Mouse (Mus musculus): ENCODE measurements around the gene Rnf128. TPM values are rescaled to one million over a fixed set of nuclear protein-coding genes. Genes with fewer than 3 reads are reported as not detected.
"Not testable (repeated sequence)": the region's sequence is repeated elsewhere in the genome, so short reads cannot be mapped to it uniquely, and the experiment has no call there.

The Rnf128 gene
- polyA plus RNA-seq, 1 experiment from 2014 or later, result 6.4 TPM

GRCm38 (mm10) chrX:139586676-139587075, 23.6 kb downstream of the Rnf128 start:
- not testable (repeated sequence) for H3K4me3 ChIP-seq (ENCODE audit: low read depth, low read length); H3K36me3 ChIP-seq (replicated peaks; ENCODE audit: control insufficient read depth, insufficient read depth, low read depth, low read length); H3K9me3 ChIP-seq (replicated peaks; ENCODE audit: control insufficient read depth, low read length); H3K27me3 ChIP-seq (ENCODE audit: control insufficient read depth, insufficient read depth, low read length); H3K4me2 ChIP-seq (ENCODE audit: low read depth, low read length); H3K9ac ChIP-seq (replicated peaks; ENCODE audit: low read length); DNase-seq (ENCODE audit: low spot score); ATAC-seq (replicated peaks; ENCODE audit: insufficient number of reproducible peaks, low FRiP score, low TSS enrichment, low read depth); H3K4me1 ChIP-seq (ENCODE audit: control insufficient read depth, insufficient read depth, low read length); H3K27ac ChIP-seq (replicated peaks; ENCODE audit: low read depth, low read length)
- 72% methylated on average over 2 of the region's 2 CpGs for WGBS

DNA sequence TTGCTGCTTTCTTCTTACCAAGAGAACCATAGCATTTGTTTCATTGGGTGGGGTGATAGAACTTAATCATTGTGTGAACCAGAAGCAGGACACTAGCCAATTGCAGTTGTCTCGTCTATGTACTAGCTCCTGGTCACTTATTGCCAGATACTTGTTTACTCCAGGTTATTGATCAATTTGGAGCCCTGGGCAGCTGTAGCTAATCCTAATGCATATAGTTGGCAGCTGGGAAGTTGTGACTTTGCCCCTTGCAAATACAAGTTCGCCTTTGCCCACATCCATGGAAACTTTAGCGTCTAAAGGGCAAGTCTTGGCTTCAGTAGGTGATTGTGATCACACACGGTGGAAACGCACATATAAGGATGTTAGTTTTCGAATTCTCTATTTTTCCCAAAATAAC, 33.3 kb downstream of the Rnf128 start:
- Histone ChIP-seq H3K27ac (replicated peaks; ENCODE audit: low read depth, low read length) (no peak overlapping the region), H3K36me3 (replicated peaks; ENCODE audit: control insufficient read depth, insufficient read depth, low read depth, low read length) (no peaks in the 10 kb centered on the region), H3K4me2 (ENCODE audit: low read depth, low read length) (no peak overlapping the region), H3K9ac (replicated peaks; ENCODE audit: low read length) (no peak overlapping the region), H3K4me3 (ENCODE audit: low read depth, low read length) (no peak overlapping the region), H3K27me3 (ENCODE audit: control insufficient read depth, insufficient read depth, low read length) (no peaks in the 10 kb centered on the region), H3K9me3 (replicated peaks; ENCODE audit: control insufficient read depth, low read length) (no peaks in the 10 kb centered on the region), H3K4me1 (ENCODE audit: control insufficient read depth, insufficient read depth, low read length) (no peaks in the 10 kb centered on the region)
- DNase-seq (ENCODE audit: low spot score), result no peak
- no peak for ATAC-seq (replicated peaks; ENCODE audit: insufficient number of reproducible peaks, low FRiP score, low TSS enrichment, low read depth)
- 87% methylated on average over 6 of the region's 6 CpGs for WGBS

DNA sequence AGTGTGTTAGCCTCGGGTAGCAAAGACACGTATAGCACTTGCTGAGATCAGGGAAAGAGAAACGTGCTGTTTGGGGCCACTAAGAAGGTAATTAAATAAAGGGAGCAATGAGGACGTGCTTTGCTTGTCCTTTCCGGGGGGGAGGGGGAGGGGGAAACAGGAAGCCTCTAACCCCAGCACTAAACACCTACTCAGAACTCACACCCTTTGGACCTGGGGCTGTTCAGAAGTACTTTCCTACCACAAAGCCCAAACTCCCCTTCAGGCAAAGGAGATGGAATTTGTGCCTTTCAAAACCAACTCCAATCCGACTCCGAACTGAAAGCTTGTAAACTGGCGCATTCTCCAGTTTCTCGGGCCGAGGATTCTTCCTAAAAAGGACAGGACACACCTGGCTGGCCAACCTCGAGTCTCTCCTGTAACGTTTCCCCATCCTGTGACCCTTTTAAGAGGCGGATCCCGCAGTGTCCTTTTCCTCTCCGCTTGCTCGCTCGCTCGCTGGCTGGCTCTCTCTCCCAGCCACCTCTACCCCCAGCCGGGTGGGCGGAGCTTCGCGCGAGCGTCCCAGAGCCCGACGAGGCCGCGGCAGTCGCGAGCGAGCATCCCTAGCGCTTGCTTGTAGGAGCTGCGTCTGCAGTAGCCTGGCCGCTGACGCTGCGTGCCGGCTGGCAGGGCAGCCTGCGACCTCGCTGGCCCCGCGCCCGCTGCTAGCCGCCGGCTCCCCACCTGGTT, 47.1 kb downstream of the Rnf128 start:
- H3K9ac ChIP-seq (replicated peaks; ENCODE audit: low read length), result peak overlapping the region; percentile 44
- H3K4me3 ChIP-seq (ENCODE audit: low read depth, low read length), result peak overlapping the region; percentile 48
- DNase-seq (ENCODE audit: low spot score), result peak; percentile 80
- peak overlapping the region; percentile 77 for H3K4me2 ChIP-seq (ENCODE audit: low read depth, low read length)
- H3K4me1 ChIP-seq (ENCODE audit: control insufficient read depth, insufficient read depth, low read length), result no peaks in the 10 kb centered on the region
- no peaks in the 10 kb centered on the region for H3K9me3 ChIP-seq (replicated peaks; ENCODE audit: control insufficient read depth, low read length)
- H3K27me3 ChIP-seq (ENCODE audit: control insufficient read depth, insufficient read depth, low read length), result peaks cover 15% of the 10 kb centered on the region; the same call in 1 of the 2 replicates
- no peaks in the 10 kb centered on the region for H3K36me3 ChIP-seq (replicated peaks; ENCODE audit: control insufficient read depth, insufficient read depth, low read depth, low read length)
- 17% methylated on average over 41 of the region's 44 CpGs for WGBS
- H3K27ac ChIP-seq (replicated peaks; ENCODE audit: low read depth, low read length), result no peak overlapping the region
- peak; percentile 98 for ATAC-seq (replicated peaks; ENCODE audit: insufficient number of reproducible peaks, low FRiP score, low TSS enrichment, low read depth)

DNA sequence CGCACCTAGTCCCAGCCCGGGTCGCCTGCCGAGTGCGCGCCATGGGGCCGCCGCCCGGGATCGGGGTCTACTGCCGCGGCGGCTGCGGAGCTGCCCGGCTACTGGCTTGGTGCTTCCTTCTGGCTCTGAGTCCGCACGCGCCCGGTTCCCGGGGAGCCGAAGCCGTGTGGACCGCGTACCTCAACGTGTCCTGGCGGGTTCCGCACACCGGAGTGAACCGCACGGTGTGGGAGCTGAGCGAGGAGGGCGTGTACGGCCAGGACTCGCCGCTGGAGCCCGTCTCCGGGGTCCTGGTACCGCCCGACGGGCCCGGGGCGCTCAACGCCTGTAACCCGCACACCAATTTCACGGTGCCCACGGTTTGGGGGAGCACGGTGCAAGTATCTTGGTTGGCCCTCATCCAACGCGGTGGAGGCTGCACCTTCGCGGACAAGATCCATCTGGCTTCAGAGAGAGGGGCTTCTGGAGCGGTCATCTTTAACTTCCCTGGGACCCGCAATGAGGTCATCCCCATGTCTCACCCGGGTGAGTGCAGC, 47.7 kb downstream of the Rnf128 start:
- DNase-seq (ENCODE audit: low spot score) (peak; percentile 3), ATAC-seq (replicated peaks; ENCODE audit: insufficient number of reproducible peaks, low FRiP score, low TSS enrichment, low read depth) (peak; percentile 36)
- H3K4me1 ChIP-seq (ENCODE audit: control insufficient read depth, insufficient read depth, low read length), result no peaks in the 10 kb centered on the region
- 10% methylated on average over 47 of the region's 54 CpGs for WGBS
- H3K4me2 ChIP-seq (ENCODE audit: low read depth, low read length), result peak overlapping the region; percentile 77
- H3K4me3 ChIP-seq (ENCODE audit: low read depth, low read length), result peak overlapping the region; percentile 48
- H3K9me3 ChIP-seq (replicated peaks; ENCODE audit: control insufficient read depth, low read length), result no peaks in the 10 kb centered on the region
- H3K36me3 ChIP-seq (replicated peaks; ENCODE audit: control insufficient read depth, insufficient read depth, low read depth, low read length), result no peaks in the 10 kb centered on the region
- H3K27ac ChIP-seq (replicated peaks; ENCODE audit: low read depth, low read length), result no peak overlapping the region
- H3K9ac ChIP-seq (replicated peaks; ENCODE audit: low read length), result peak overlapping the region; percentile 44
- H3K27me3 ChIP-seq (ENCODE audit: control insufficient read depth, insufficient read depth, low read length), result peaks cover 15% of the 10 kb centered on the region; the same call in 1 of the 2 replicates

DNA sequence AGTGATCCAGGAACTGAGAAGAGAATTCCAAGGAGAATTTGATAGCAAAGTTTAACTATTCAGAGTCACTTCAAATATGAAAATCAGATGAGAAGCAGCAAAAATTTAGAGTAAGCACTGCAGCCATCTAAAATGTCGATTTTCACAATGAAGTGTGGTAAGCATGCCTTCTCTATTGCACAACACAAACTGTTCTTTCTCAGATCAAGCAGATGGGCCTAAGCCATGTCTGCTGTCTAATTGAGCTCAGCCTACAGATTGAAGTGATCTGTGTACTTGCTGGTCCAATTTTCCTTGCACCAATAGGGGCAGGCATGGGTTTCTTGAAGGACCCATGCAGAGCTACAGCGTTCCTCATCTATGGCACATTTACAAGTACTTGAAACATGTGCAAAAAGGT, 51.6 kb downstream of the Rnf128 start:
- Histone ChIP-seq H3K27me3 (ENCODE audit: control insufficient read depth, insufficient read depth, low read length) (peaks cover 15% of the 10 kb centered on the region; the same call in 1 of the 2 replicates), H3K4me2 (ENCODE audit: low read depth, low read length) (no peak overlapping the region), H3K9me3 (replicated peaks; ENCODE audit: control insufficient read depth, low read length) (no peaks in the 10 kb centered on the region), H3K36me3 (replicated peaks; ENCODE audit: control insufficient read depth, insufficient read depth, low read depth, low read length) (no peaks in the 10 kb centered on the region), H3K27ac (replicated peaks; ENCODE audit: low read depth, low read length) (no peak overlapping the region), H3K9ac (replicated peaks; ENCODE audit: low read length) (no peak overlapping the region), H3K4me3 (ENCODE audit: low read depth, low read length) (no peak overlapping the region), H3K4me1 (ENCODE audit: control insufficient read depth, insufficient read depth, low read length) (no peaks in the 10 kb centered on the region)
- DNase-seq (ENCODE audit: low spot score) (no peak), ATAC-seq (replicated peaks; ENCODE audit: insufficient number of reproducible peaks, low FRiP score, low TSS enrichment, low read depth) (no peak)
- WGBS, result 87% methylated on average over 2 of the region's 2 CpGs

DNA sequence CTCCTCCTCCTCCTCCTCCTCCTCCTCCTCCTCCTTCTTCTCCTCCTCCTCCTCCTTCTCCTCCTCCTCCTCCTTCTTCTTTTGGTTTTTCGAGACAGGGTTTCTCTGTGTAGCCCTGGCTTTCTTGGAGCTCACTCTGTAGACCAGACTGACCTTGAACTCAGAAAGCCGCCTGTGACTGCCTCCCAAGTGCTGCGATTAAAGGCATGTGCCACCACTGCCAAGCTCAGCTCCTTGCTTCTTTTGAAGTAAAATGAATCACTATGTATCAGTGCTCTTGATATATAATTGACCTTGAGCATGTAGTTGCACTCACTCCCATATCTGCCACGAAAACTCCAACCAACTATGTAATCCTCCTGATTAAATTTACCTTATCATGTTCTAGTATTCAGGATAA, 59.0 kb downstream of the Rnf128 start:
- Histone ChIP-seq H3K9me3 (replicated peaks; ENCODE audit: control insufficient read depth, low read length) (no peaks in the 10 kb centered on the region), H3K27ac (replicated peaks; ENCODE audit: low read depth, low read length) (no peak overlapping the region), H3K4me2 (ENCODE audit: low read depth, low read length) (no peak overlapping the region), H3K4me1 (ENCODE audit: control insufficient read depth, insufficient read depth, low read length) (no peaks in the 10 kb centered on the region), H3K27me3 (ENCODE audit: control insufficient read depth, insufficient read depth, low read length) (no peaks in the 10 kb centered on the region), H3K36me3 (replicated peaks; ENCODE audit: control insufficient read depth, insufficient read depth, low read depth, low read length) (no peaks in the 10 kb centered on the region), H3K4me3 (ENCODE audit: low read depth, low read length) (no peak overlapping the region), H3K9ac (replicated peaks; ENCODE audit: low read length) (no peak overlapping the region)
- DNase-seq (ENCODE audit: low spot score) (no peak), ATAC-seq (replicated peaks; ENCODE audit: insufficient number of reproducible peaks, low FRiP score, low TSS enrichment, low read depth) (no peak)
- 83% methylated on average over 3 of the region's 4 CpGs for WGBS

DNA sequence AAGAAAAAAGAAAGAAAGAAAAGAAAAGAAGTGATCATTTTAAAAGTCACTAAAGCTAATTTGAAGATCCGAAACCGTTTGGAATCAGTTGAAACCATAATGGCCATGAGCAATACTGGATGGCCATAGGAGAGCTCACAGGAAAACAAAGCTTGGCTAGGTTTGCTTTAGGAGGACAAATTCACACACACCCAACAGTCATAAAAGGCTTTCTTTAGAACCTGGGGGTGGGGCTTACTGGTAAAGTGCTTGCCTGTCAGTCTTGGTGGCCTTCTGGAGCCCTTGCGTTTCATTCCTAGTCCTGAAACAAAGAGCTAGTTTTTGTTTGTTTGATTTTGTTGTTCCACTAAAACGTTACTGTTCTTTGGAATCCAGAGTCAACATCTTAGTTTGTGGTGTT, 71.6 kb downstream of the Rnf128 start:
- H3K36me3 ChIP-seq (replicated peaks; ENCODE audit: control insufficient read depth, insufficient read depth, low read depth, low read length), result no peaks in the 10 kb centered on the region

GRCm38 (mm10) chrX:139639744-139640143, 76.6 kb downstream of the Rnf128 start:
- H3K9ac ChIP-seq (replicated peaks; ENCODE audit: low read length), result no peak overlapping the region
- DNase-seq (ENCODE audit: low spot score), result no peak
- WGBS, result 90% methylated on average over 2 of the region's 2 CpGs

More for the DNA sequence above, 71.6 kb downstream of the Rnf128 start:
- DNase-seq (ENCODE audit: low spot score) (no peak), ATAC-seq (replicated peaks; ENCODE audit: insufficient number of reproducible peaks, low FRiP score, low TSS enrichment, low read depth) (no peak)
- H3K4me2 ChIP-seq (ENCODE audit: low read depth, low read length), result no peak overlapping the region
- H3K4me3 ChIP-seq (ENCODE audit: low read depth, low read length), result no peak overlapping the region
- no peak overlapping the region for H3K9ac ChIP-seq (replicated peaks; ENCODE audit: low read length)
- 67% methylated on average over 4 of the region's 4 CpGs for WGBS
- no peaks in the 10 kb centered on the region for H3K27me3 ChIP-seq (ENCODE audit: control insufficient read depth, insufficient read depth, low read length)
- no peaks in the 10 kb centered on the region for H3K4me1 ChIP-seq (ENCODE audit: control insufficient read depth, insufficient read depth, low read length)
- H3K27ac ChIP-seq (replicated peaks; ENCODE audit: low read depth, low read length), result no peak overlapping the region
- no peaks in the 10 kb centered on the region for H3K9me3 ChIP-seq (replicated peaks; ENCODE audit: control insufficient read depth, low read length)

More at GRCm38 (mm10) chrX:139639744-139640143, 76.6 kb downstream of the Rnf128 start:
- Histone ChIP-seq H3K36me3 (replicated peaks; ENCODE audit: control insufficient read depth, insufficient read depth, low read depth, low read length) (no peaks in the 10 kb centered on the region), H3K27me3 (ENCODE audit: control insufficient read depth, insufficient read depth, low read length) (no peaks in the 10 kb centered on the region), H3K4me1 (ENCODE audit: control insufficient read depth, insufficient read depth, low read length) (no peaks in the 10 kb centered on the region), H3K4me3 (ENCODE audit: low read depth, low read length) (no peak overlapping the region), H3K4me2 (ENCODE audit: low read depth, low read length) (no peak overlapping the region), H3K9me3 (replicated peaks; ENCODE audit: control insufficient read depth, low read length) (no peaks in the 10 kb centered on the region), H3K27ac (replicated peaks; ENCODE audit: low read depth, low read length) (no peak overlapping the region)
- ATAC-seq (replicated peaks; ENCODE audit: insufficient number of reproducible peaks, low FRiP score, low TSS enrichment, low read depth), result no peak
